Mouse (Mus musculus): ENCODE data around the gene Gm49340. TPM values are rescaled to one million over a fixed set of nuclear protein-coding genes. Genes with fewer than 3 reads are reported as not detected.

The Gm49340 gene
- total RNA-seq, 1 experiment from 2014 or later: not detected

Other genes with a start within 250 kb of the Gm49340 start
- gene Itgae, start 239.2 kb upstream of the Gm49340 start, total RNA-seq (2017): 7.6 and 8.5 TPM in 2 replicates
- 3.9 and 4.3 TPM in 2 replicates for gene Haspin, start 191.4 kb upstream of the Gm49340 start, total RNA-seq (2017)
- gene P2rx5, start 169.3 kb upstream of the Gm49340 start, total RNA-seq (2017): not detected in 2 replicates
- gene Emc6, start 152.7 kb upstream of the Gm49340 start, total RNA-seq (2017): 15.4 and 17.8 TPM in 2 replicates
- gene Tax1bp3, start 152.7 kb upstream of the Gm49340 start, total RNA-seq (2017): 10.2 and 17.1 TPM in 2 replicates
- 15.7 and 19.0 TPM in 2 replicates for gene Ctns, start 130.7 kb upstream of the Gm49340 start, total RNA-seq (2017)
- gene Shpk, start 130.3 kb upstream of the Gm49340 start, total RNA-seq (2017): 1.4 and 2.4 TPM in 2 replicates
- not detected in 2 replicates for gene Trpv1, start 95.4 kb upstream of the Gm49340 start, total RNA-seq (2017)
- 0.12 TPM in 1 of 2 replicates, not detected in the other for gene Trpv3, start 62.4 kb upstream of the Gm49340 start, total RNA-seq (2017)
- gene Aspa, start 145 bp upstream of the Gm49340 start, total RNA-seq (2017): 1.9 TPM in 1 of 2 replicates, not detected in the other
- gene Spata22, start within 50 bp of the Gm49340 start, total RNA-seq (2017): not detected in 2 replicates
- gene Olfr20, start 21.0 kb downstream of the Gm49340 start, total RNA-seq (2017): not detected in 2 replicates
- gene Olfr376, start 41.5 kb downstream of the Gm49340 start, total RNA-seq (2017): not detected in 2 replicates
- not detected in 2 replicates for gene Olfr1, start 69.9 kb downstream of the Gm49340 start, total RNA-seq (2017)
- gene Olfr378, start 98.7 kb downstream of the Gm49340 start, total RNA-seq (2017): not detected in 2 replicates
- gene Olfr380, start 127.8 kb downstream of the Gm49340 start, total RNA-seq (2017): not detected in 2 replicates
- gene Olfr381, start 161.9 kb downstream of the Gm49340 start, total RNA-seq (2017): not detected in 2 replicates
- gene Olfr382, start 187.5 kb downstream of the Gm49340 start, total RNA-seq (2017): not detected in 2 replicates